Mouse (Mus musculus): ENCODE data around the gene Rft1. TPM values are rescaled to one million over a fixed set of nuclear protein-coding genes. Genes with fewer than 3 reads are reported as not detected.

Rft1 gene
- polyA plus RNA-seq (2012; rRNA removed) = 12.9 and 13.2 TPM in 2 replicates

- peak; percentile 88 for TF ChIP-seq POLR2A (IDR thresholded peaks at IDR 0.05; ENCODE audit: extremely low read depth, insufficient read depth, low read length)
- TF ChIP-seq CTCF (IDR thresholded peaks at IDR 0.05; ENCODE audit: extremely low read depth, insufficient read depth, low read length) = no peak
- Histone ChIP-seq H3K4me3 (ENCODE audit: insufficient read depth, low read length) (peak within 1 kb of the TSS; percentile 59), H3K27ac (ENCODE audit: insufficient read depth, low read length) (no peak within 1 kb of the TSS; the same call in 1 of the 2 replicates), H3K4me1 (ENCODE audit: control insufficient read depth, insufficient read depth, low read length) (no peaks in the 10 kb centered on the region)
Measured at GRCm38 (mm10) chr14:30653943-30654659, at the start of gene Rft1. TSS of gene Rft1 (plus strand) at chr14:30654360.

GRCm38 (mm10) chr14:30606817-30607216 lies 47.3 kb upstream of the Rft1 start:
- no peak overlapping the region for H3K27ac ChIP-seq (ENCODE audit: insufficient read depth, low read length)
- H3K4me3 ChIP-seq (ENCODE audit: insufficient read depth, low read length) = no peak overlapping the region
- H3K4me1 ChIP-seq (ENCODE audit: control insufficient read depth, insufficient read depth, low read length) = no peaks in the 10 kb centered on the region
- no peak for TF ChIP-seq POLR2A (IDR thresholded peaks at IDR 0.05; ENCODE audit: extremely low read depth, insufficient read depth, low read length)
- no peak for TF ChIP-seq CTCF (IDR thresholded peaks at IDR 0.05; ENCODE audit: extremely low read depth, insufficient read depth, low read length)

GRCm38 (mm10) chr14:30607696-30608095 lies 46.5 kb upstream of the Rft1 start:
- no peak overlapping the region for H3K27ac ChIP-seq (ENCODE audit: insufficient read depth, low read length)
- no peaks in the 10 kb centered on the region for H3K4me1 ChIP-seq (ENCODE audit: control insufficient read depth, insufficient read depth, low read length)
- TF ChIP-seq POLR2A (IDR thresholded peaks at IDR 0.05; ENCODE audit: extremely low read depth, insufficient read depth, low read length) = no peak
- no peak for TF ChIP-seq CTCF (IDR thresholded peaks at IDR 0.05; ENCODE audit: extremely low read depth, insufficient read depth, low read length)
- H3K4me3 ChIP-seq (ENCODE audit: insufficient read depth, low read length) = no peak overlapping the region

GRCm38 (mm10) chr14:30608176-30608575 lies 46.0 kb upstream of the Rft1 start:
- H3K27ac ChIP-seq (ENCODE audit: insufficient read depth, low read length) = no peak overlapping the region
- H3K4me3 ChIP-seq (ENCODE audit: insufficient read depth, low read length) = no peak overlapping the region
- no peaks in the 10 kb centered on the region for H3K4me1 ChIP-seq (ENCODE audit: control insufficient read depth, insufficient read depth, low read length)
- TF ChIP-seq CTCF (IDR thresholded peaks at IDR 0.05; ENCODE audit: extremely low read depth, insufficient read depth, low read length) (no peak), POLR2A (IDR thresholded peaks at IDR 0.05; ENCODE audit: extremely low read depth, insufficient read depth, low read length) (no peak)

GRCm38 (mm10) chr14:30609499-30609898 lies 44.7 kb upstream of the Rft1 start:
- no peak overlapping the region for H3K27ac ChIP-seq (ENCODE audit: insufficient read depth, low read length)
- H3K4me1 ChIP-seq (ENCODE audit: control insufficient read depth, insufficient read depth, low read length) = no peaks in the 10 kb centered on the region
- TF ChIP-seq CTCF (IDR thresholded peaks at IDR 0.05; ENCODE audit: extremely low read depth, insufficient read depth, low read length) (no peak), POLR2A (IDR thresholded peaks at IDR 0.05; ENCODE audit: extremely low read depth, insufficient read depth, low read length) (no peak)
- H3K4me3 ChIP-seq (ENCODE audit: insufficient read depth, low read length) = no peak overlapping the region

- Histone ChIP-seq H3K4me3 (ENCODE audit: insufficient read depth, low read length) (no peak overlapping the region), H3K4me1 (ENCODE audit: control insufficient read depth, insufficient read depth, low read length) (no peaks in the 10 kb centered on the region), H3K27ac (ENCODE audit: insufficient read depth, low read length) (no peak overlapping the region)
- TF ChIP-seq POLR2A (IDR thresholded peaks at IDR 0.05; ENCODE audit: extremely low read depth, insufficient read depth, low read length) (no peak), CTCF (IDR thresholded peaks at IDR 0.05; ENCODE audit: extremely low read depth, insufficient read depth, low read length) (no peak)
Measured at GRCm38 (mm10) chr14:30610304-30610703, 43.9 kb upstream of the Rft1 start.

- Histone ChIP-seq H3K4me1 (ENCODE audit: control insufficient read depth, insufficient read depth, low read length) (no peaks in the 10 kb centered on the region), H3K27ac (ENCODE audit: insufficient read depth, low read length) (no peak overlapping the region), H3K4me3 (ENCODE audit: insufficient read depth, low read length) (no peak overlapping the region)
- TF ChIP-seq POLR2A (IDR thresholded peaks at IDR 0.05; ENCODE audit: extremely low read depth, insufficient read depth, low read length) = no peak
- no peak for TF ChIP-seq CTCF (IDR thresholded peaks at IDR 0.05; ENCODE audit: extremely low read depth, insufficient read depth, low read length)
Measured at GRCm38 (mm10) chr14:30610940-30611339, 43.2 kb upstream of the Rft1 start.

- H3K4me3 ChIP-seq (ENCODE audit: insufficient read depth, low read length) = no peak overlapping the region
- H3K27ac ChIP-seq (ENCODE audit: insufficient read depth, low read length) = no peak overlapping the region
- no peaks in the 10 kb centered on the region for H3K4me1 ChIP-seq (ENCODE audit: control insufficient read depth, insufficient read depth, low read length)
- TF ChIP-seq CTCF (IDR thresholded peaks at IDR 0.05; ENCODE audit: extremely low read depth, insufficient read depth, low read length) = peak; percentile 75
- TF ChIP-seq POLR2A (IDR thresholded peaks at IDR 0.05; ENCODE audit: extremely low read depth, insufficient read depth, low read length) = no peak
Measured at GRCm38 (mm10) chr14:30612523-30612922, 41.6 kb upstream of the Rft1 start.

GRCm38 (mm10) chr14:30612962-30613715 lies 41.0 kb upstream of the Rft1 start:
- no peak for TF ChIP-seq CTCF (IDR thresholded peaks at IDR 0.05; ENCODE audit: extremely low read depth, insufficient read depth, low read length)
- no peak overlapping the region for H3K27ac ChIP-seq (ENCODE audit: insufficient read depth, low read length)

GRCm38 (mm10) chr14:30616751-30617150 lies 37.4 kb upstream of the Rft1 start:
- H3K4me1 ChIP-seq (ENCODE audit: control insufficient read depth, insufficient read depth, low read length) = no peaks in the 10 kb centered on the region
- H3K27ac ChIP-seq (ENCODE audit: insufficient read depth, low read length) = no peak overlapping the region
- H3K4me3 ChIP-seq (ENCODE audit: insufficient read depth, low read length) = no peak overlapping the region
- TF ChIP-seq POLR2A (IDR thresholded peaks at IDR 0.05; ENCODE audit: extremely low read depth, insufficient read depth, low read length) (no peak), CTCF (IDR thresholded peaks at IDR 0.05; ENCODE audit: extremely low read depth, insufficient read depth, low read length) (no peak)

More at GRCm38 (mm10) chr14:30612962-30613715, 41.0 kb upstream of the Rft1 start:
- Histone ChIP-seq H3K4me1 (ENCODE audit: control insufficient read depth, insufficient read depth, low read length) (no peaks in the 10 kb centered on the region), H3K4me3 (ENCODE audit: insufficient read depth, low read length) (no peak overlapping the region)

Data from cortical plate, adult 2 months (tissue).